Mouse (Mus musculus) c-Kit-positive CD71-negative TER-119-negative erythroid progenitor cells, embryonic 14.5 days (primary cell): ENCODE measurements at regions not wholly inside any gene's neighbourhood (a gene's known extent, or its start where the extent isn't known, plus 50 kb on each side); places are given as distances from the start of the nearest gene placed in this dataset.

Source experiments
- DNase-seq: peaks from one replicate; pipeline ENCODE4 v3.0.0-alpha.2; 2013; ENCODE audit warnings: low read depth

- DNase-seq = no peak
These were observed 496.0 kb downstream of the Cd109 start for GRCm38 (mm10) chr9:79111326-79111725.

- no peak for DNase-seq
These were observed 525.6 kb downstream of the Cd109 start for GRCm38 (mm10) chr9:79140970-79141369.

- no peak for DNase-seq
These were observed 530.7 kb downstream of the Cd109 start for GRCm38 (mm10) chr9:79146004-79146403.

- DNase-seq = no peak
These were observed 550.2 kb downstream of the Cd109 start for GRCm38 (mm10) chr9:79165596-79165995.

- DNase-seq = no peak
These were observed 545.6 kb downstream of the Col12a1 start for GRCm38 (mm10) chr9:79173036-79173435.

- no peak for DNase-seq
These were observed 538.7 kb downstream of the Col12a1 start for GRCm38 (mm10) chr9:79179954-79180353.

- no peak for DNase-seq
These were observed 523.2 kb downstream of the Col12a1 start for GRCm38 (mm10) chr9:79195420-79195819.

GRCm38 (mm10) chr9:79201755-79202154 is 516.9 kb downstream of the Col12a1 start:
- DNase-seq = no peak

GRCm38 (mm10) chr9:79213364-79213763 is 505.3 kb downstream of the Col12a1 start:
- no peak for DNase-seq

- DNase-seq = no peak
These were observed 502.6 kb downstream of the Col12a1 start for GRCm38 (mm10) chr9:79215986-79216385.

GRCm38 (mm10) chr9:79216432-79216831 is 502.2 kb downstream of the Col12a1 start:
- DNase-seq = no peak

- no peak for DNase-seq
These were observed 485.6 kb downstream of the Col12a1 start for GRCm38 (mm10) chr9:79233081-79233480.

GRCm38 (mm10) chr9:79233751-79234150 is 484.9 kb downstream of the Col12a1 start:
- no peak for DNase-seq

- no peak for DNase-seq
These were observed 448.9 kb downstream of the Col12a1 start for GRCm38 (mm10) chr9:79269646-79270213.

- DNase-seq = no peak
These were observed 448.4 kb downstream of the Col12a1 start for GRCm38 (mm10) chr9:79270256-79270655.

- DNase-seq = no peak
These were observed 430.8 kb downstream of the Col12a1 start for GRCm38 (mm10) chr9:79287849-79288248.

- no peak for DNase-seq
These were observed 423.3 kb downstream of the Col12a1 start for GRCm38 (mm10) chr9:79295306-79295705.

GRCm38 (mm10) chr9:79301580-79301979 is 417.1 kb downstream of the Col12a1 start:
- DNase-seq = no peak

- DNase-seq = no peak
These were observed 408.0 kb downstream of the Col12a1 start for GRCm38 (mm10) chr9:79310591-79310990.

GRCm38 (mm10) chr9:79317411-79317810 is 401.2 kb downstream of the Col12a1 start:
- no peak for DNase-seq

GRCm38 (mm10) chr9:79346371-79347096 is 372.1 kb downstream of the Col12a1 start:
- no peak for DNase-seq

GRCm38 (mm10) chr9:79392020-79392419 is 326.6 kb downstream of the Col12a1 start:
- DNase-seq = no peak

GRCm38 (mm10) chr9:79414989-79415388 is 303.6 kb downstream of the Col12a1 start:
- no peak for DNase-seq

- DNase-seq = no peak
These were observed 288.2 kb downstream of the Col12a1 start for GRCm38 (mm10) chr9:79430417-79430816.
